Mouse (Mus musculus) MEL (cell line): ENCODE measurements around the gene Parm1. TPM values are rescaled to one million over a fixed set of nuclear protein-coding genes. Genes with fewer than 3 reads are reported as not detected.

ENCODE experiments used
- DNase-seq: peaks from one replicate; pipeline ENCODE4 v3.0.0; 2011; ENCODE audit warnings: low read depth, low spot score
- H3K27ac ChIP-seq: 2 replicates; pipeline ENCODE4 v1.5.1; 2012; ENCODE audit warnings: low read depth, mild to moderate bottlenecking, control low read depth, low read length, moderate library complexity; ENCODE audit not compliant: control insufficient read depth
- H3K27me3 ChIP-seq, 2 experiments: fragments of 150-350 bp in 1 of 2; sonication (generic) in 1 of 2; 2 replicates each; pipeline ENCODE4 v1.6.1; 2012; ENCODE audit warnings: low read length in 2 of 2, mild to moderate bottlenecking in 2 of 2, improper control_type of control experiment in 1 of 2, moderate library complexity in 1 of 2; ENCODE audit not compliant: insufficient read depth in 2 of 2, control insufficient read depth in 1 of 2
- H3K36me3 ChIP-seq, 2 experiments: 2 replicates each; pipeline ENCODE4 v1.6.1; 2012 to 2014; ENCODE audit warnings: low read length in 2 of 2, improper control_type of control experiment in 1 of 2, inconsistent platforms in 1 of 2, mild to moderate bottlenecking in 1 of 2; ENCODE audit not compliant: insufficient read depth in 2 of 2, control insufficient read depth in 1 of 2
- H3K4me1 ChIP-seq, 2 experiments: fragments of 150-350 bp in 1 of 2; sonication (generic) in 1 of 2; 2 replicates each; pipeline ENCODE4 v1.6.1; 2012; ENCODE audit warnings: low read length in 2 of 2, improper control_type of control experiment in 1 of 2, mild to moderate bottlenecking in 1 of 2; ENCODE audit not compliant: insufficient read depth in 2 of 2, control insufficient read depth in 1 of 2
- H3K4me3 ChIP-seq, 2 experiments: fragments of 150-350 bp in 1 of 2; sonication (generic) in 1 of 2; 2 replicates each; pipeline ENCODE4 v1.5.1; 2012; ENCODE audit warnings: low read depth in 2 of 2, low read length in 2 of 2, mild to moderate bottlenecking in 2 of 2, moderate library complexity in 2 of 2, control low read depth in 1 of 2, improper control_type of control experiment in 1 of 2; ENCODE audit not compliant: control insufficient read depth in 1 of 2, insufficient read depth in 1 of 2
- H3K79me2 ChIP-seq: 2 replicates; pipeline ENCODE4 v1.6.1; 2012; ENCODE audit warnings: mild to moderate bottlenecking, low read length, moderate library complexity; ENCODE audit not compliant: control insufficient read depth, poor library complexity, insufficient read depth
- H3K9ac ChIP-seq: 2 replicates; pipeline ENCODE4 v1.6.1; 2012; ENCODE audit warnings: low read depth, mild to moderate bottlenecking, control low read depth, low read length, moderate library complexity; ENCODE audit not compliant: control insufficient read depth, poor library complexity, severe bottlenecking
- H3K9me3 ChIP-seq: fragments of 150-350 bp; sonication (generic); replicated peaks from 2 replicates; pipeline ENCODE4 v1.6.1; 2012; ENCODE audit warnings: mild to moderate bottlenecking, low read length, improper control_type of control experiment, moderate library complexity; ENCODE audit not compliant: insufficient read depth
- BHLHE40 ChIP-seq: IDR thresholded peaks from 2 replicates; pipeline ENCODE4 v1.6.1; 2012; ENCODE audit warnings: low read depth, mild to moderate bottlenecking, inconsistent platforms, low read length, improper control_type of control experiment, borderline replicate concordance
- CHD2 ChIP-seq: IDR thresholded peaks from 2 replicates; pipeline ENCODE4 v1.6.1; 2011; ENCODE audit warnings: low read length, improper control_type of control experiment
- E2F4 ChIP-seq: IDR thresholded peaks from 2 replicates; pipeline ENCODE4 v1.6.1; 2011; ENCODE audit warnings: low read depth, low read length, improper control_type of control experiment, borderline replicate concordance
- EP300 ChIP-seq, 2 experiments: IDR thresholded peaks; 2 replicates each; pipeline ENCODE4 v1.6.1; 2011; ENCODE audit warnings: improper control_type of control experiment in 2 of 2, low read length in 2 of 2, low read depth in 1 of 2, mild to moderate bottlenecking in 1 of 2
- ETS1 ChIP-seq: IDR thresholded peaks from 2 replicates; pipeline ENCODE4 v1.6.1; 2012; ENCODE audit warnings: low read depth, mild to moderate bottlenecking, inconsistent platforms, low read length, improper control_type of control experiment, moderate library complexity
- GABPA ChIP-seq: IDR thresholded peaks from 2 replicates; pipeline ENCODE4 v1.6.1; 2012; ENCODE audit warnings: low read depth, mild to moderate bottlenecking, inconsistent platforms, low read length, improper control_type of control experiment, moderate library complexity
- GATA1 ChIP-seq: IDR thresholded peaks from 2 replicates; pipeline ENCODE4 v1.6.1; 2011; ENCODE audit warnings: low read depth, low read length, improper control_type of control experiment
- HCFC1 ChIP-seq: IDR thresholded peaks from 2 replicates; pipeline ENCODE4 v1.6.1; 2012; ENCODE audit warnings: low read depth, mild to moderate bottlenecking, inconsistent platforms, low read length, improper control_type of control experiment, moderate library complexity
- JUND ChIP-seq: IDR thresholded peaks from 2 replicates; pipeline ENCODE4 v1.6.1; 2011; ENCODE audit warnings: low read depth, mild to moderate bottlenecking, improper control_type of control experiment, low read length
- KAT2A ChIP-seq: conservative IDR thresholded peaks from 2 replicates; pipeline ENCODE4 v1.6.1; 2012; ENCODE audit warnings: low read depth, low read length, improper control_type of control experiment, inconsistent platforms
- MAFK ChIP-seq: IDR thresholded peaks from 2 replicates; pipeline ENCODE4 v1.6.1; 2011; ENCODE audit warnings: low read depth, mild to moderate bottlenecking, low read length, improper control_type of control experiment, borderline replicate concordance
- MAX ChIP-seq: IDR thresholded peaks from 2 replicates; pipeline ENCODE4 v1.6.1; 2011; ENCODE audit warnings: low read length, improper control_type of control experiment
- MAZ ChIP-seq: IDR thresholded peaks from 2 replicates; pipeline ENCODE4 v1.6.1; 2012; ENCODE audit warnings: low read depth, mild to moderate bottlenecking, inconsistent platforms, low read length, improper control_type of control experiment
- MEF2A ChIP-seq: IDR thresholded peaks from 2 replicates; pipeline ENCODE4 v1.6.1; 2014; ENCODE audit warnings: low read depth, mild to moderate bottlenecking, inconsistent platforms, low read length, improper control_type of control experiment; ENCODE audit not compliant: poor library complexity, insufficient replicate concordance, severe bottlenecking; ENCODE audit errors: extremely low read depth
- MYB ChIP-seq: IDR thresholded peaks from 2 replicates; pipeline ENCODE4 v1.6.1; 2011; ENCODE audit warnings: mild to moderate bottlenecking, low read depth, low read length, improper control_type of control experiment
- MYC ChIP-seq: IDR thresholded peaks from 2 replicates; pipeline ENCODE4 v1.6.1; 2011; ENCODE audit warnings: low read depth, mild to moderate bottlenecking, low read length, improper control_type of control experiment, moderate library complexity
- NRF1 ChIP-seq: IDR thresholded peaks from 2 replicates; pipeline ENCODE4 v1.6.1; 2014; ENCODE audit warnings: low read depth, mild to moderate bottlenecking, inconsistent platforms, low read length, improper control_type of control experiment, moderate library complexity; ENCODE audit not compliant: poor library complexity, insufficient read depth, severe bottlenecking
- POLR2AphosphoS5 ChIP-seq: IDR thresholded peaks from 2 replicates; pipeline ENCODE4 v1.6.1; 2012; ENCODE audit warnings: low read depth, borderline replicate concordance, mild to moderate bottlenecking, inconsistent platforms, low read length, moderate library complexity, mixed read lengths
- SIN3A ChIP-seq: IDR thresholded peaks from 2 replicates; pipeline ENCODE4 v1.6.1; 2012; ENCODE audit warnings: low read length, improper control_type of control experiment, inconsistent platforms
- SMC3 ChIP-seq: IDR thresholded peaks from 2 replicates; pipeline ENCODE4 v1.6.1; 2011; ENCODE audit warnings: low read depth, low read length, improper control_type of control experiment
- TAL1 ChIP-seq: IDR thresholded peaks from 2 replicates; pipeline ENCODE4 v1.6.1; 2012; ENCODE audit warnings: mild to moderate bottlenecking, inconsistent platforms, low read length, moderate library complexity, mixed read lengths
- TBP ChIP-seq: IDR thresholded peaks from 2 replicates; pipeline ENCODE4 v1.8.0; 2011; ENCODE audit warnings: low read depth, low read length, improper control_type of control experiment
- TCF12 ChIP-seq: IDR thresholded peaks from 2 replicates; pipeline ENCODE4 v1.6.1; 2014; ENCODE audit warnings: low read depth, mild to moderate bottlenecking, inconsistent platforms, low read length, improper control_type of control experiment, moderate library complexity
- USF1 ChIP-seq: IDR thresholded peaks from 2 replicates; pipeline ENCODE4 v1.6.1; 2014; ENCODE audit warnings: low read depth, mild to moderate bottlenecking, inconsistent platforms, low read length, improper control_type of control experiment, moderate library complexity
- USF2 ChIP-seq, 2 experiments: IDR thresholded peaks; 2 replicates each; pipeline ENCODE4 v1.6.1; 2011 to 2012; ENCODE audit warnings: improper control_type of control experiment in 2 of 2, low read length in 2 of 2, borderline replicate concordance in 1 of 2, inconsistent platforms in 1 of 2, low read depth in 1 of 2, mild to moderate bottlenecking in 1 of 2; ENCODE audit not compliant: insufficient read depth in 1 of 2
- ZC3H11A ChIP-seq: IDR thresholded peaks from 2 replicates; pipeline ENCODE4 v1.6.1; 2012; ENCODE audit warnings: low read depth, mild to moderate bottlenecking, inconsistent platforms, low read length, improper control_type of control experiment
- ZMIZ1 ChIP-seq: IDR thresholded peaks from 2 replicates; pipeline ENCODE4 v1.6.1; 2012; ENCODE audit warnings: low read depth, mild to moderate bottlenecking, inconsistent platforms, low read length, improper control_type of control experiment, moderate library complexity
- polyA plus RNA-seq, 2 experiments: library from polyadenylated mRNA; stranded (reverse) in 1 of 2; unstranded in 1 of 2; fragments of >175 nt in 1 of 2; fragments of >200 nt in 1 of 2; gene quantifications; 2 replicates each; pipeline versions ENCODE4 v1.2.1 to v1.2.4; 2012; ENCODE audit warnings: low replicate concordance in 2 of 2, low read depth in 1 of 2; ENCODE audit not compliant: insufficient read length in 2 of 2, insufficient read depth in 1 of 2, missing spikeins in 1 of 2
- total RNA-seq: library from RNA; depleted of rRNA; stranded (reverse); fragments of 300-350 nt; gene quantifications from 2 replicates; pipeline ENCODE4 v1.2.3, GENCODE M21; 2012

Gene Parm1
- total and polyA plus RNA-seq, 3 experiments: 19.1 to 76.1 (median 41.0) TPM

DNA sequence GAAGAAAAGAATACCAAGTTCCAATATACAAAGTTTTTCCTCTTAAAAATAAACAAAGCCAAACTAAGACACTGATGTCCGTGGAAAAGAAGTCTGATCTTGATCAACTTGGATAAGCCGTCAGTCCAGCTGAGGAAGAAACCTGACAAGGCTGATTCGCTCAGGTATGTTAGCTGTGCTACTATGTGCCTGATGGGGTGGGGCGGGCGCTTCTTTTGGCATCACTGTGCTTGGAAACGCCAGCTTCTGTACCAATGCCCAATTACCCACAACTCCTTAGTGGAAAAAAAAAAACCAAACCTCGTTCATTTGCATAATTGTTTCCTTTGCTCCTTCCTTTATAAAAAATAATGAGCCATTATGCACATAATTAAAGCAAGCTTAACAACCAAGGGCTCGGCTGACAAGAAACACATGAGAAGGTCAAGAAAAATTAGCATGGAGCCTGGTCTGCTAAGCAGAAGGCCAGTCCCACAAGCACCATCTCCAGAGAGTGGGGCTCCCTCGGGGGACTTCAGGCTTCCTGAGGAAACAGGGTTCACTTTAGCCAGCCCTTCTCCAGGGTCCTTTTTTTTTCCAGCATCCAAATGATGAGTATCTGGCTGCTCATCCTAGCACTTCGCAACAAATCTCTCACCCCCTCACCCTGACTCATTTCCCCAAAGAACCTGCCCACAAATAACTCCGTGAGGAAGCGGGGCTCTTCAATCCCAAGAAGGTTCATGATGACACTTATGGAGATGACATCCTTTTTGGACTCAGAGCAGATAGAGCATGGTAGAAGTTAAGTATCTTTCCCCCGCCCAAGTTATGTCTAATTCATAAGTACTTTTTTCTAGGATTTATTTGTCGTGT, 135.9 kb downstream of the Parm1 start:
- no peak for TF ChIP-seq HCFC1
- TF ChIP-seq JUND: no peak
- TF ChIP-seq NRF1: no peak
- TF ChIP-seq USF2 (IDR thresholded peaks at IDR 0.05; ENCODE audit: borderline replicate concordance in 1 of 2, insufficient read depth in 1 of 2, low read depth in 1 of 2, low read length in 2 of 2): no peak
- TF ChIP-seq GABPA: no peak
- no peak for TF ChIP-seq ZC3H11A
- TF ChIP-seq KAT2A: no peak
- no peak for TF ChIP-seq BHLHE40
- no peak for TF ChIP-seq SMC3
- TF ChIP-seq USF1: no peak
- no peak for TF ChIP-seq ETS1
- TF ChIP-seq TBP: no peak
- no peak for TF ChIP-seq MYC
- TF ChIP-seq POLR2AphosphoS5: no peak
- TF ChIP-seq TAL1: no peak
- Histone ChIP-seq H3K4me1 (0 out of 4 replicates have a peak, but pooled peaks cover 0 to 3% of the 10 kb centered on the region in 2 experiments), H3K9me3 (no peaks in the 10 kb centered on the region), H3K79me2 (no peaks in the 10 kb centered on the region), H3K36me3 (peaks cover 0 to 7% of the 10 kb centered on the region in 2 experiments; a peak in 2 of 4 replicates), H3K27me3 (no peaks in the 10 kb centered on the region), H3K4me3 (no peak overlapping the region), H3K27ac (no peak overlapping the region), H3K9ac (no peak overlapping the region)
- no peak for DNase-seq

DNA sequence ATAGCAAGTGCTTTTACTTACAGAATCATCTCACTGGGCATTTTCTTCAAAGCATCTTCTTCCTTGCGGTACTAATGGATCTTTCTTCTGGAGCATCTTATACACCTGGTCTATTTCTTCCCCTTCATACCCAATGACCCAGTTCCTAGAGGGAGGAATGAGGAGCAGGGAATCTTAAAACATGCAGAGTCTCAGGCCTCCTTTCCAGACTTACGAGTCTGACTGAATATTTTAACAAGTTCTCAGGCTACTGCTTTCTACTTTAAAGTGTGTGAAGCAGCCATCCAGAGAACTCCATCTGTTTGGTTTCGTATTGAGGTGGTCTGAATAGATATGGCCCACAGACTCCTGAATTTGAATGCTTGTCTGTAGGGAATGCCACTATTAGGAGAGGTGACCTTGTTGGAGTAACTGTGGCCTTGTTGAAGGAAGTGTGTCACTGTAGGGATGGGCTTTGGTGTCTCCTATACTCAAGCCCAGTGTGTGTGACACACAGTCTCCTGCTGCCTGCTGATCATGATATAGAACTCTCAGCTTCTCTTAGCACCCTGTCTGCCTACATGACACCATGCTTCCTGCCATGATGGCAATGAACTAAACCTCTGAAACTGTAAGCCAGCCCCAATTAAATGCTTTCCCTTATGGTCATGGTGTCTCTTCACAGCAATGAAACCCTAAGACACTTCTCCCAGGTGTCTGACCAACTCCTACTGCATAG, 137.1 kb downstream of the Parm1 start:
- Histone ChIP-seq H3K4me1 (0 out of 4 replicates have a peak, but pooled peaks cover 0 to 3% of the 10 kb centered on the region in 2 experiments), H3K36me3 (peaks cover 0 to 7% of the 10 kb centered on the region in 2 experiments; a peak in 2 of 4 replicates), H3K9me3 (no peaks in the 10 kb centered on the region), H3K27me3 (no peaks in the 10 kb centered on the region), H3K9ac (no peak overlapping the region), H3K27ac (no peak overlapping the region), H3K4me3 (no peak overlapping the region), H3K79me2 (no peaks in the 10 kb centered on the region)
- no peak for TF ChIP-seq CHD2
- TF ChIP-seq POLR2AphosphoS5: no peak
- TF ChIP-seq MAX: no peak
- no peak for TF ChIP-seq GATA1
- no peak for TF ChIP-seq MAZ
- no peak for TF ChIP-seq MYB
- TF ChIP-seq SIN3A: no peak
- TF ChIP-seq E2F4: no peak
- no peak for TF ChIP-seq MEF2A
- TF ChIP-seq BHLHE40: no peak
- no peak for TF ChIP-seq GABPA
- no peak for TF ChIP-seq TCF12
- TF ChIP-seq EP300 (IDR thresholded peaks at IDR 0.05; ENCODE audit: low read depth in 1 of 2, low read length in 2 of 2): no peak
- TF ChIP-seq MYC: no peak
- no peak for TF ChIP-seq ZC3H11A
- TF ChIP-seq JUND: no peak
- no peak for TF ChIP-seq ZMIZ1
- no peak for TF ChIP-seq MAFK
- no peak for DNase-seq
